Mouse (Mus musculus) forebrain, embryonic 14.5 days (tissue): ENCODE results near the gene Mettl7a2. TPM values are rescaled to one million over a fixed set of nuclear protein-coding genes. Genes with fewer than 3 reads are reported as not detected.

Experiments used
- ATAC-seq: fragments of 200-750 bp; cut with Nextera tagmentation; 2 replicates; pipeline ENCODE4 v1.8.0; 2017; ENCODE audit warnings: mild to moderate bottlenecking, moderate library complexity
- DNase-seq: peaks from one replicate; pipeline ENCODE4 v3.0.0-alpha.2; 2015; ENCODE audit warnings: low spot score
- H3K27ac ChIP-seq: fragments of 300-500 bp; sonication (generic); 2 replicates; pipeline ENCODE4 v1.5.1; 2014; ENCODE audit warnings: low read depth, mild to moderate bottlenecking, control low read depth, low read length, moderate library complexity
- H3K27me3 ChIP-seq: fragments of 300-500 bp; sonication (generic); replicated peaks from 2 replicates; pipeline ENCODE4 v1.6.1; 2014; ENCODE audit warnings: low read length, control low read depth, mixed read lengths; ENCODE audit not compliant: control insufficient read depth, insufficient read depth
- H3K36me3 ChIP-seq: fragments of 300-500 bp; sonication (generic); 2 replicates; pipeline ENCODE4 v1.6.1; 2014; ENCODE audit warnings: low read length, control low read depth; ENCODE audit not compliant: control insufficient read depth, insufficient read depth
- H3K4me1 ChIP-seq: fragments of 300-500 bp; sonication (generic); 2 replicates; pipeline ENCODE4 v1.6.1; 2014; ENCODE audit warnings: antibody characterized with exemption, low read length, control low read depth; ENCODE audit not compliant: control insufficient read depth, insufficient read depth
- H3K4me2 ChIP-seq: fragments of 300-500 bp; sonication (generic); 2 replicates; pipeline ENCODE4 v1.6.1; 2014; ENCODE audit warnings: mild to moderate bottlenecking, control low read depth, low read length
- H3K4me3 ChIP-seq: fragments of 300-500 bp; sonication (generic); 2 replicates; pipeline ENCODE4 v1.5.1; 2014; ENCODE audit warnings: low read depth, low read length, control low read depth
- H3K9ac ChIP-seq: fragments of 300-500 bp; sonication (generic); 2 replicates; pipeline ENCODE4 v1.6.1; 2014; ENCODE audit warnings: mild to moderate bottlenecking, low read length, control low read depth, moderate library complexity
- H3K9me3 ChIP-seq: fragments of 300-500 bp; sonication (generic); replicated peaks from 2 replicates; pipeline ENCODE4 v1.6.1; 2016; ENCODE audit warnings: low read length, control low read depth, mixed read lengths; ENCODE audit not compliant: control insufficient read depth
- WGBS: fragments of 180-500 bp; shearing (Covaris S2); extraction: QIAGEN DNeasy Blood & Tissue Kit; methylation state at CpG from one replicate; pipeline ENCODE4 v1.1.7; 2014; 5-methylcytosine and 5-hydroxymethylcytosine counted together
- polyA plus RNA-seq: library from polyadenylated mRNA; unstranded; fragments of >200 nt; fragmentation: Nextera tagmentation; extraction: Ambion mirVana; gene quantifications from 2 replicates; pipeline ENCODE4 v1.2.1, GENCODE M21; 2014

Gene Mettl7a2
- polyA plus RNA-seq, 1 experiment from 2014 or later = not detected

DNA sequence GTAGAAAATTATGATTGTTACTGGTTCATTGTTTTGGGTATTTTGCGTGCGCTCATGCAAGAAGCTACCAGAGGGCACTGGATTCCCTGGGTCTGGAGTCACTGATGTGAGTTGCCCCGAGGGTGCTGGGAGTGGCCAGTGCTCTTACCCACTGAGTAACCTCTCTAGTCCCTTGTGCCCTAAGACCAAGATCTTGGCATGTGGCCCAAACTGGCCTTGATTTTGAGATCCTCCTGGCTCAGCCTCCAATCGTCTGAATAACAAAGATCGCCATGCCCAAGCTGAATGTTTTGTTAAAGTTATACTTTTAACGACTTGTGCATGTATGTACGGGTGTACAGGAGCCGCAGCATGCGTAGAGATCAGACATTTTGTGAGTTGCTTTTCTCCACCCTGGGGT, 32.7 kb downstream of the Mettl7a2 start:
- no peak overlapping the region for H3K9ac ChIP-seq
- no peak overlapping the region for H3K27ac ChIP-seq
- ATAC-seq (no peak), DNase-seq (no peak)
- WGBS = 89% methylated on average over 9 of the region's 9 CpGs
- H3K4me2 ChIP-seq = no peak overlapping the region
- no peaks in the 10 kb centered on the region for H3K4me1 ChIP-seq
- H3K27me3 ChIP-seq = no peaks in the 10 kb centered on the region
- H3K36me3 ChIP-seq = no peaks in the 10 kb centered on the region
- H3K4me3 ChIP-seq = no peak overlapping the region
- H3K9me3 ChIP-seq = no peaks in the 10 kb centered on the region

DNA sequence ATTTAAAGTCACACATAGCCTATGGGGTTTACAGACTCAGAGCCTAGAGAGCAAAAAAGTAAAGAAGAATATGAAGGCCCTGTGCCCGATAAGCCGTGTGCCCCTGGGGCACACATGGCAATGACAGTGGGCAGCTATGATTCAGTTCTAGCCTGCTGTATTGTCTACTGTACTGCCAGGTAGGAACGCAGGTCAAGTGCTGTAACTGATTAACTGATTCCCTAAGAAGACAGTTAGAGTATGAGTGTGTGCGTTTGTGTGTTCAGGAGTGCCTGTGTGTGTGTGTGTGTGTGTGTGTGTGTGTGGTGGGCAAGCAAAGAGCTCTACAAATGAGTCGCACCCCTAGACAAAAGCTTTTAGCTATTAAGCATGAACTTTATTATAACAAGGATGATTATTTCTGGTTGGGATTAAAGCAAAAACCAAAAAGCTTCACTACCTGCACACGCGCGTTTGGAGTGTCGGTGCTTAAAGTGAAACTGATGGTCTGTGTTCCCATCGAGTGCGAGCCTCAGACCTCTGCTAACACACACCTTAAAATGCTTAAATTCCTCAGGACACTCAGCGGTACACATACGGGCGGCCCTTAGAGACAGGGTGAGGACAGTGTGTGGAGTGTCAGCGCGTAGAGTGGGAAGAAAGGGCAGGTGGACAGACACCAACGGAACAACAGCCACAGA, 34.7 kb downstream of the Mettl7a2 start:
- DNase-seq = no peak
- Histone ChIP-seq H3K4me2 (no peak overlapping the region), H3K36me3 (0 out of 2 replicates have a peak, but pooled peaks cover 2% of the 10 kb centered on the region), H3K27ac (no peak overlapping the region), H3K4me3 (no peak overlapping the region), H3K27me3 (no peaks in the 10 kb centered on the region), H3K4me1 (no peaks in the 10 kb centered on the region), H3K9me3 (no peaks in the 10 kb centered on the region), H3K9ac (no peak overlapping the region)
- no peak for ATAC-seq
- 94% methylated on average over 17 of the region's 17 CpGs for WGBS

DNA sequence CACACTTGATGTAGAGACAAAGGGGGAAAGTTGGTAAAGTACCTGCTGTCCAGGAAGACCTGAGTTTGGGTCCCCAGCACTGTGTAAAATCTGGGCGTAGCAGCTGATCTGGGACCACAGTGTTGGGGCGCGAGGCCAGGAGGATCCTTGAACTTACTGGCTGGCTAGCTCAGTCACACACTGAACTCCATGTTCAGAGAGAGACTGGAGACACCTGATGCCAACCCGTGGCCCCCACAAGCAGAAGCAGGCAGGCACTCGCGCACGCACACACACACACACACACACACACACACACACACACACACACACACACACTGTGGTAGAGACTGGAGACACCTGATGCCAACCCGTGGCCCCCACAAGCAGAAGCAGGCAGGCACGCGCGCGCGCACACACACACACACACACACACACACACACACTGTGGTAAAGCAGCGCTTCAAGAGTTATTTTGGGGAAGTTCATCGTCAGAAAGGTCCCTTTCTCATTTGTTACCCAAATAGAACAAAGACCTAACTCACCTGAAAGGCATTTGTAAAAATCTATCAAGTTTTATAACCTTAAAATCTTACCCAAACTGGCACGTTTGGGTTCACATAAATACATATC, 35.3 kb downstream of the Mettl7a2 start:
- Histone ChIP-seq H3K4me3 (no peak overlapping the region), H3K27me3 (no peaks in the 10 kb centered on the region), H3K36me3 (peaks cover 9% of the 10 kb centered on the region), H3K27ac (no peak overlapping the region), H3K9me3 (no peaks in the 10 kb centered on the region), H3K9ac (no peak overlapping the region), H3K4me1 (no peaks in the 10 kb centered on the region), H3K4me2 (no peak overlapping the region)
- no peak for ATAC-seq
- 88% methylated on average over 16 of the region's 16 CpGs for WGBS
- no peak for DNase-seq

DNA sequence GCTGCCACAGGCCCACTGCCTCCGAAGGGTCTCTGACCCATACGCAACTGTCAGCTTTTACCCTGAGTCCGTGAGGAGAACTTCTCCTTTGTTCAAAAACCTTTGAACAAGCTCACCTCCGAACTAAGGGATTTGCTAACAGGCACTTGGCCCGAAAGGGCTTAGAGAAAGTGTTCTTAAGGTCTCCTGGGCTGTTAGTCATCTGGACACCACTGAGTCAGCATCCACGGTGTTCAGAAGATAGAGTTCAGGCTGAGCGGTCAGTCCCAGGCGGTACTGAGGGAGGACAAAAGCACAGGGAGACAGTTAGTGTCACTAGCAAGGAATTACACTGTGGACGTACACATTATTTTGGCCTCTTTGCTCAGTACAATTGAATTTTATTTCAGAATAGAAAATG, 35.9 kb downstream of the Mettl7a2 start:
- H3K27ac ChIP-seq = no peak overlapping the region
- no peak overlapping the region for H3K9ac ChIP-seq
- no peak overlapping the region for H3K4me2 ChIP-seq
- DNase-seq (no peak), ATAC-seq (no peak)
- H3K36me3 ChIP-seq = peaks cover 14% of the 10 kb centered on the region
- H3K4me3 ChIP-seq = no peak overlapping the region
- H3K4me1 ChIP-seq = no peaks in the 10 kb centered on the region
- 61% methylated on average over 9 of the region's 9 CpGs for WGBS
- no peaks in the 10 kb centered on the region for H3K9me3 ChIP-seq
- no peaks in the 10 kb centered on the region for H3K27me3 ChIP-seq

DNA sequence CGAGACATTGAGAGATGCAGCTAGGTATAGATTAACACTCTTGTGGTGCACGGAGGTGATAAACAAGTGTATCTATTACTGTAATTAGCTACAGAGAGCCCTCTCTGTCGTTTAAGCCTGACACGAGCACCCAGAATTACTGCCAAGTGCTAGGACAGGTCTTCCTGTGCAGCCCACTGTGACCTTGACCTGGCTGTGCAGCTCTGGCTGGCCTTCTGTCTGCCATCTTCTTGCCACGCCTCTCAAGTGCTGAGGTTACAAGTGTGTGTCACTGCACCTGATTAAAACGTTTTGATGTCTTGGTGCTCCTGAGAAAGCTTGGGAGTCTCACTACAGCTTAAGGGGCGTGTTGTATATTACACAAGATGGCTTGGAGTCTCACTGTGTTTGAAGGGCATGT, 38.1 kb downstream of the Mettl7a2 start:
- H3K9me3 ChIP-seq = no peaks in the 10 kb centered on the region
- no peak overlapping the region for H3K27ac ChIP-seq
- no peak overlapping the region for H3K9ac ChIP-seq
- H3K4me2 ChIP-seq = no peak overlapping the region
- H3K36me3 ChIP-seq = peaks cover 30% of the 10 kb centered on the region
- H3K27me3 ChIP-seq = no peaks in the 10 kb centered on the region
- H3K4me1 ChIP-seq = no peaks in the 10 kb centered on the region
- H3K4me3 ChIP-seq = no peak overlapping the region
- DNase-seq = no peak
- WGBS = 83% methylated on average over 7 of the region's 7 CpGs
- ATAC-seq = no peak

DNA sequence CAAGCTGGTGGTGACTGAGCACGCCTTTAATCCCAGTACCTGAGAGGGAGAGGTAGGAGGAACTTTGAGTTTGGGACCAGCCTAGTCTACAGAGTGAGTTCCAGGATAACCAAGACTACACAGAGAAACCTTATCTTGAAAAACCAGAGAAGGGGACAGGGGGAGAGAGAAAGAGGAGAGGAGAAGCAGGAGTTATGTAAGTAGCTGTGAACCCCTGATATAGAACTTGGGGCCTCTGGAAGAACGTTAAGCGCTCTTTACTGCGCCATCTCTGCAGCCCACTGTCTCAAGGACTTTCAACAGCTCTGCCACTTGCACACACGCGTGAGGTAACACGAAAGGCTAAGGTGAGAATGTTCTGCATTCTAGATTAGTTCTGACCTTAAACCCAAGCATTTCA, 38.6 kb downstream of the Mettl7a2 start:
- WGBS = 95% methylated on average over 7 of the region's 7 CpGs
- no peak overlapping the region for H3K27ac ChIP-seq
- no peaks in the 10 kb centered on the region for H3K27me3 ChIP-seq
- H3K4me3 ChIP-seq = no peak overlapping the region
- DNase-seq = no peak
- no peak overlapping the region for H3K4me2 ChIP-seq
- no peaks in the 10 kb centered on the region for H3K4me1 ChIP-seq
- H3K9ac ChIP-seq = no peak overlapping the region
- ATAC-seq = no peak
- H3K9me3 ChIP-seq = no peaks in the 10 kb centered on the region
- H3K36me3 ChIP-seq = peaks cover 35% of the 10 kb centered on the region

DNA sequence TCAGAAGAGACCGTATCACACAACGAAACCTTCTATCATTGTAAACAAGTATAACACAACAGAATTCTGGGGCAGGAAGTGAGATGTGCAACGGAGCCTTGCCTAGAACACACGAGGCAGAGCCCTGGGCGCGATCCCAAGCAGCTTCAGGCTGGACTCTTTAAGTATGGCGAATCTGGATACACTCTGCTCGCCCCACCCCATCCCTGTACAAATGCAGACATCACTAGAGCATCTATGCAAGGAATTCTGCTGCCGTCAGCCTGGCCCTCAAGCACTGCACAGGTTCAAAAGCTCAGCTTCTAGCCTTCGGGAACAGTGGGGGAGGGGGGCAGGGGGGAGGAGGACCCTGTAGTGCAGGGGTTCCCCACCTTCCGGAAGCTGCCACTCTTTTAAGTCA, 40.0 kb downstream of the Mettl7a2 start:
- no peak for ATAC-seq
- Histone ChIP-seq H3K4me3 (no peak overlapping the region), H3K9ac (no peak overlapping the region), H3K27ac (no peak overlapping the region), H3K9me3 (no peaks in the 10 kb centered on the region), H3K36me3 (peaks cover 48% of the 10 kb centered on the region), H3K27me3 (no peaks in the 10 kb centered on the region), H3K4me2 (no peak overlapping the region), H3K4me1 (no peaks in the 10 kb centered on the region)
- DNase-seq = no peak
- 89% methylated on average over 11 of the region's 11 CpGs for WGBS

DNA sequence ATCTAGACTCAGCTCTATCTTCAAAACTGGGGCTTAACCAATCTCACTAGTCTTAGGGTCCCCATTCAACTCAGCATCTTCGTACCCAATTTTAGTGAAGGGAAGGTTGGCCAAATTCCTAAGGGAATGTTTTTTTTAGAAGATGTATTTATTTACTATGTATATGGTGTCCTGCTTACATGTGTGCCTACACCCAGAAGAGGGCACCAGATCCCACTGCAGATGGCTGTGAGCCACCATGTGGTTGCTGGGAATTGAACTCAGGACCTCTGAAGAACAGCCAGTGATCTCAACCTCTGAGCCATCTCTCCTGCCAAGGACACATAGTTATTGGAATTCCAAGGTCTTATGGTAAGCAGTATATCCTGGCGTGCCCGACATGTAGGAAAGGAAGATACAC, 42.6 kb downstream of the Mettl7a2 start:
- no peaks in the 10 kb centered on the region for H3K27me3 ChIP-seq
- no peak overlapping the region for H3K27ac ChIP-seq
- H3K4me1 ChIP-seq = no peaks in the 10 kb centered on the region
- H3K36me3 ChIP-seq = peaks cover 72% of the 10 kb centered on the region
- 92% methylated on average over 3 of the region's 3 CpGs for WGBS
- DNase-seq = no peak
- ATAC-seq = no peak
- no peaks in the 10 kb centered on the region for H3K9me3 ChIP-seq
- H3K9ac ChIP-seq = no peak overlapping the region
- no peak overlapping the region for H3K4me3 ChIP-seq
- H3K4me2 ChIP-seq = no peak overlapping the region

DNA sequence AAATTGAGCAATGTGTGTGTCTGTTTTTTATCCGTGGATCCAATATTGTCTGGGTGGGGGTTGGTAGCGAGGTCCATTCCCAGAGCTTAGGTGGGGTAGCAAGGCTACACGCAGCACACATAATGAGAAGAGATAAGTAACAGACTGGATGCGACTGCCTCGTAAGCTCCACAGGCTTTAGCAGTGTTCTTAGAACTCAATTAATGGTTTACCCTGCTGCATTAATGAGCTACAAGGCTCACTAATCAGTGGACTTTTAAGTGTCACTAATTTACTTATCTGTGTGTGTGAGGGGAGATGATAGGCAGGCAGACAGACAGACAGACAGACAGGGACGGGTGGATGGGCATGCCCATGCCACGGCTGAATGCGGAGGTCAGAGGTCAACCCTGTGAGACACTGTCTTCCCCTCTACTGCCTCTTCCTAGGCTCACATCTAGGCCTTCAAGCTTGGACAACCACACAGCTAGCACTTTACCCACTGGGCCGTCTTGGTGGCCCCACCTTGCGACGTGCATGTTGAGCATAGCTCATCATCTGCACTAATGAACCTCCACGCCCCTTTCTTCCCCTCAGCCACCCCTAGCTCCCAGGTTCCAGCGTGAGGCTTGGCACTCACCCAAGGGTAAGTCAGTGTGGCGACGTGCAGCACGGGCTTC, 47.7 kb downstream of the Mettl7a2 start:
- no peaks in the 10 kb centered on the region for H3K9me3 ChIP-seq
- H3K9ac ChIP-seq = no peak overlapping the region
- no peak overlapping the region for H3K4me3 ChIP-seq
- 81% methylated on average over 16 of the region's 16 CpGs for WGBS
- ATAC-seq (no peak), DNase-seq (no peak)
- no peaks in the 10 kb centered on the region for H3K4me1 ChIP-seq
- H3K4me2 ChIP-seq = no peak overlapping the region
- H3K36me3 ChIP-seq = peaks cover 93% of the 10 kb centered on the region
- no peak overlapping the region for H3K27ac ChIP-seq
- H3K27me3 ChIP-seq = no peaks in the 10 kb centered on the region
